Mouse (Mus musculus): ENCODE data around the gene Rsph6a. TPM values are rescaled to one million over a fixed set of nuclear protein-coding genes. Genes with fewer than 3 reads are reported as not detected.

Gene Rsph6a
- polyA plus RNA-seq, 1 experiment from 2014 or later: not detected

DNA sequence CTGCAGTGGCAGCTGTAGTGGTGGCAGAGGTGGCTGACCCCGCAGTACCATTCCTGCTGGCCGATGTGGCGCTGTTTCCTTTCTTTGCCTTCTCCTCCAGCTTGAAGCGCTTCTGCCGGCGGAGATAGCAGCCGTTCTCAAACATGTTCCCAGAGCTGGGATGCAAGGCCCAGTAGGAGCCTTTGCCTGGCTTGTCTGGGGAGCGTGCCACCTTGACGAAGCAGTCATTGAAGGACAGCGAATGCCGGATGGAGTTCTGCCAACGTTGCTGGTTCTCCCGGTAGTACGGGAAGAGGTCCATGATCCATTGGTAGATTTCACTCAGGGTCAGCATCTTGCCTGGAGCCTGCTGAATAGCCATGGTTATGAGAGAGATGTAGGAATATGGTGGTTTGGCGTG is 40.0 kb upstream of the Rsph6a start:
- H3K9me3 ChIP-seq (ENCODE audit: control insufficient read depth, low read length): no peaks in the 10 kb centered on the region
- H3K36me3 ChIP-seq (ENCODE audit: control insufficient read depth, insufficient read depth, low read length): no peaks in the 10 kb centered on the region
- H3K9ac ChIP-seq (ENCODE audit: low read length): 0 out of 2 replicates have a peak overlapping the region, but pooled peaks have one; percentile 3
- 66% methylated on average over 15 of the region's 15 CpGs for WGBS
- H3K4me1 ChIP-seq (replicated peaks; ENCODE audit: control insufficient read depth, insufficient read depth, low read length): peaks cover 10% of the 10 kb centered on the region
- no peaks in the 10 kb centered on the region for H3K27me3 ChIP-seq (replicated peaks; ENCODE audit: control insufficient read depth, insufficient read depth, low read length)
- no peak for DNase-seq (ENCODE audit: low spot score)
- no peak overlapping the region for H3K27ac ChIP-seq (ENCODE audit: low read depth)
- ATAC-seq (replicated peaks; ENCODE audit: low FRiP score, low TSS enrichment, low read depth): no peak
- no peak overlapping the region for H3K4me3 ChIP-seq (ENCODE audit: low read depth, low read length)
- no peak overlapping the region for H3K4me2 ChIP-seq (ENCODE audit: low read length)

DNA sequence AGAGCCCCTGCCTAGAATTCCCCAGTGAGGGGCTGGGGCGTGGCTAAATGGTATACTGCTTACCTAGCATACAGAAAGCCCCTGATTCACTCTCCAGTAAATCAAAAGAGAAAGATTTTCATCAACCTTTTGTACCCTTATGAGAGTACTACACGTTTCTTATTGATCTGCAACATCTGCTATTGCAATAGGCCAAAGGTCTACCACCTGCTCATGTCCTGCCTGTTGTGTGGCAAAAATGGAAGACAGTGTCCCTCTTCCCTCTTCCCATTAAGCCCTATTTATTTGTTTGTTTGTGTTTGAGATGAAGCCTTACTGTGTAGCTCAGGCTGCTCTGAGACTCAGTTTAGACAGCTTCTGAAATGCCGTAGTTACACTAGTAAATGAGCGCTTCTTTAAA is 38.4 kb upstream of the Rsph6a start:
- no peak for DNase-seq (ENCODE audit: low spot score)
- Histone ChIP-seq H3K4me1 (replicated peaks; ENCODE audit: control insufficient read depth, insufficient read depth, low read length) (peaks cover 10% of the 10 kb centered on the region), H3K27me3 (replicated peaks; ENCODE audit: control insufficient read depth, insufficient read depth, low read length) (peaks cover 10% of the 10 kb centered on the region; the same call in 1 of the 2 replicates), H3K9me3 (ENCODE audit: control insufficient read depth, low read length) (no peaks in the 10 kb centered on the region), H3K9ac (ENCODE audit: low read length) (no peak overlapping the region), H3K36me3 (ENCODE audit: control insufficient read depth, insufficient read depth, low read length) (no peaks in the 10 kb centered on the region), H3K27ac (ENCODE audit: low read depth) (no peak overlapping the region), H3K4me3 (ENCODE audit: low read depth, low read length) (no peak overlapping the region), H3K4me2 (ENCODE audit: low read length) (no peak overlapping the region)
- ATAC-seq (replicated peaks; ENCODE audit: low FRiP score, low TSS enrichment, low read depth): no peak
- WGBS: 89% methylated on average over 4 of the region's 4 CpGs

DNA sequence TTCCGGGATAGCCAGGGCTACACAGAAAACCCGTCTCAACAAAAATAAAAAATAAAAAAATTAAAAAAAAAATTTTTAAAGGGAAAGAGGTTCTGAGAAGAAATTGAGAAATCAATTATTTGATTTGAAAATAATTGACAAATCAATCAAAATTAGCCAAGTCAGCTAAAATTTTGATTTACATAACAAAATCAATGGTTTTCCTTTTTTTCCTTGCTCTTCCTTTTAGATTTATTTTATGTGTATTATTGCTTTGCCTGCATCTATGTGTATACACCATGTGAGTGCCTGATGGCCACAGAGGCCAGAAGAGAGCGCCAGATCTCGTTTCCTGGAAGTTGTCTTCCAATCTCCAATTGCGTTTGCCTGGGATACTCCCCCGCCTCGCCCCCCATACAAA is 36.6 kb upstream of the Rsph6a start:
- no peak for DNase-seq (ENCODE audit: low spot score)
- WGBS: 86% methylated on average over 7 of the region's 7 CpGs
- H3K4me2 ChIP-seq (ENCODE audit: low read length): no peak overlapping the region
- no peak for ATAC-seq (replicated peaks; ENCODE audit: low FRiP score, low TSS enrichment, low read depth)
- H3K36me3 ChIP-seq (ENCODE audit: control insufficient read depth, insufficient read depth, low read length): no peaks in the 10 kb centered on the region
- H3K9me3 ChIP-seq (ENCODE audit: control insufficient read depth, low read length): no peaks in the 10 kb centered on the region
- H3K4me1 ChIP-seq (replicated peaks; ENCODE audit: control insufficient read depth, insufficient read depth, low read length): no peaks in the 10 kb centered on the region
- H3K27ac ChIP-seq (ENCODE audit: low read depth): no peak overlapping the region
- no peak overlapping the region for H3K9ac ChIP-seq (ENCODE audit: low read length)
- H3K27me3 ChIP-seq (replicated peaks; ENCODE audit: control insufficient read depth, insufficient read depth, low read length): peaks cover 26% of the 10 kb centered on the region
- H3K4me3 ChIP-seq (ENCODE audit: low read depth, low read length): no peak overlapping the region

DNA sequence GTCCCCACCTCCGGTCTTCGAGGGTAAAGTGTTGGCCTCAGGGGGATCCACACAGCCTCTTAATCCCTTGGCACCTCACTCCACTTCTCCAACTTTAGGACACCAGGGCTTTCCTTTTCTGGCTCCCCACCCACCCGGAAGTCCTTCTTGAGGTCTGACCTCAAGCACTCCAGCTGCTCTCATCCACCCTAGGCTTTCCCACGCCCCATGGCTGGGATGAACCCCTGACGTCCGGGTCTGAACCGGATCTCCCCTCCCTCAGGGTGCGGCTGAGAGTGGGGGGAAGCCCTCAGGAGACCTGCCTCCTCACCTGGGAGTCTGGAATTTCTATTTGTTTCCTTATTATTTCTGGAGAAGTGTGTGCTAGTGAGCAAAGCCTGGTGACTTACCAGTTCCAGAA is 33.4 kb upstream of the Rsph6a start:
- Histone ChIP-seq H3K36me3 (ENCODE audit: control insufficient read depth, insufficient read depth, low read length) (no peaks in the 10 kb centered on the region), H3K27ac (ENCODE audit: low read depth) (no peak overlapping the region), H3K4me1 (replicated peaks; ENCODE audit: control insufficient read depth, insufficient read depth, low read length) (peaks cover 10% of the 10 kb centered on the region; the same call in 1 of the 2 replicates), H3K9me3 (ENCODE audit: control insufficient read depth, low read length) (no peaks in the 10 kb centered on the region), H3K27me3 (replicated peaks; ENCODE audit: control insufficient read depth, insufficient read depth, low read length) (peaks cover 34% of the 10 kb centered on the region), H3K4me3 (ENCODE audit: low read depth, low read length) (0 out of 2 replicates have a peak overlapping the region, but pooled peaks have one; percentile 6), H3K9ac (ENCODE audit: low read length) (no peak overlapping the region), H3K4me2 (ENCODE audit: low read length) (peak overlapping the region; percentile 30)
- ATAC-seq (replicated peaks; ENCODE audit: low FRiP score, low TSS enrichment, low read depth) (no peak), DNase-seq (ENCODE audit: low spot score) (no peak)
- 17% methylated on average over 8 of the region's 8 CpGs for WGBS

DNA sequence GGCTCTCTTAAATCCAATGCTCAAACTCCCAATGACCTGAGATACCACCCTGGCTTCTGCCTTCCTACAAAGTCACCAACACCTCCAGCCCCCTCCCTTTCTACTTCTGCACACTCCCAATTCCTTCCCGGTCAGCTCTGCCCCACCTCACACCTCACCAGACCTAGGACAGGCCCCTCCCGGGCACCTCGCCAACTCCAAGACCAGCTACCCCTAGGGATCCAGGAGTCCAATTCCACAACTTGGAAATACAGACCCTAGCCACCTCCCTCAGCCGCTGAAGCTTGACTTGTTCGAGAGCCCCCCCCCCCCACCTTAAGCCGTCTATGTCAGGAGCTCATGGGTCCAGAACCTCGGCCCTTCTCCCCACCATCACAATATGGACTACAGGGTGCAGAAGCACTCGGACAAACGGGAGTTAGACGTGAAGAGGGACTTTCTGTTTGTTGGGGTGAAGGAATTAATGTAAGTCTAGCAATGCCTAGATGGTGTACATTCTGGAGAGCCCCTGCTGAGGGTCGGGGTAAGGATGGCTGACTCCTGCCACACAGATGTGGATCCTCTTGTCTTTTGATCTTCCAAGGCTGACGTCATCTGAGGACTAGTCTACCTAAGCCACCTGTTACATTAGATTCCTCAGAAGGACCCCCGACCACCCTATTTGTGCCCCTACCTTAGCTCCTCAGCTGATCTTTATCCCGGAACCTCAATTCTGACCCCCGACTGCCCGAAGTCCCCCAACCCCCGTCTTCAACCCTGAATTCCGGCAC is 32.1 kb upstream of the Rsph6a start:
- Histone ChIP-seq H3K27me3 (replicated peaks; ENCODE audit: control insufficient read depth, insufficient read depth, low read length) (peaks cover 34% of the 10 kb centered on the region), H3K9ac (ENCODE audit: low read length) (no peak overlapping the region), H3K4me1 (replicated peaks; ENCODE audit: control insufficient read depth, insufficient read depth, low read length) (peaks cover 11% of the 10 kb centered on the region; the same call in 1 of the 2 replicates), H3K36me3 (ENCODE audit: control insufficient read depth, insufficient read depth, low read length) (no peaks in the 10 kb centered on the region), H3K9me3 (ENCODE audit: control insufficient read depth, low read length) (no peaks in the 10 kb centered on the region), H3K4me3 (ENCODE audit: low read depth, low read length) (peak overlapping the region; percentile 91), H3K4me2 (ENCODE audit: low read length) (peak overlapping the region; percentile 30), H3K27ac (ENCODE audit: low read depth) (no peak overlapping the region)
- DNase-seq (ENCODE audit: low spot score): no peak
- 48% methylated on average over 18 of the region's 18 CpGs for WGBS
- ATAC-seq (replicated peaks; ENCODE audit: low FRiP score, low TSS enrichment, low read depth): no peak

DNA sequence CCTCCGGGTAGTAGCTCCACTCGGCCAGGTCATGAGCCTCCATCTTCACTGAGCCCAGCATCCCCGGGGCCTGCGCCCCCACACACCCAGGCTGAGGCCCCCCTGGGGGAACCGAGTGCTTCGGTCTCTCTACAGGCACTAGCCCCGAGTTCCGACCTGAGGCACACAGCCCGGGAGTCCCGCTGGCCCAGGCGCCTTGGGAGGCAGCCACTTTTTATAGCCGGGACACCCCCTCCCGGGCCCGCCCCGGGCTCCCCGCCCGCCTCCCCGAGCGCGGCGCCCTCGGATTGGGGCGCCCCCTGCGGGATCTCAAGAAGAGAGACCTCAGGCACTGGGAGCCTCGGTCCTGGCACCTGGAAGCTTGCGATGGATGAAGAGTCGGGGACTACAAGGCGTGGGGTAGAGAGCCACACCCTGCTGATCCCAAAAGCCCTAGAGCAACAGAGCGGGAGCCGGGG is 31.1 kb upstream of the Rsph6a start, which contains the start of gene Foxa3:
Gene Foxa3, minus strand, starts transcription at position 182 of the 458 bp plus-strand sequence.
- 2% methylated on average over 30 of the region's 30 CpGs for WGBS
- DNase-seq (ENCODE audit: low spot score) (peak; percentile 74), ATAC-seq (replicated peaks; ENCODE audit: low FRiP score, low TSS enrichment, low read depth) (peak; percentile 63)
- Histone ChIP-seq H3K9me3 (ENCODE audit: control insufficient read depth, low read length) (no peaks in the 10 kb centered on the region), H3K4me2 (ENCODE audit: low read length) (peak within 1 kb of the TSS; percentile 67), H3K9ac (ENCODE audit: low read length) (peak within 1 kb of the TSS; percentile 89), H3K27me3 (replicated peaks; ENCODE audit: control insufficient read depth, insufficient read depth, low read length) (peaks cover 34% of the 10 kb centered on the region), H3K27ac (ENCODE audit: low read depth) (0 out of 2 replicates have a peak within 1 kb of the TSS, but pooled peaks have one; percentile 9), H3K4me3 (ENCODE audit: low read depth, low read length) (peak within 1 kb of the TSS; percentile 91), H3K4me1 (replicated peaks; ENCODE audit: control insufficient read depth, insufficient read depth, low read length) (peaks cover 11% of the 10 kb centered on the region; the same call in 1 of the 2 replicates), H3K36me3 (ENCODE audit: control insufficient read depth, insufficient read depth, low read length) (peaks cover 2% of the 10 kb centered on the region; the same call in 1 of the 2 replicates)

DNA sequence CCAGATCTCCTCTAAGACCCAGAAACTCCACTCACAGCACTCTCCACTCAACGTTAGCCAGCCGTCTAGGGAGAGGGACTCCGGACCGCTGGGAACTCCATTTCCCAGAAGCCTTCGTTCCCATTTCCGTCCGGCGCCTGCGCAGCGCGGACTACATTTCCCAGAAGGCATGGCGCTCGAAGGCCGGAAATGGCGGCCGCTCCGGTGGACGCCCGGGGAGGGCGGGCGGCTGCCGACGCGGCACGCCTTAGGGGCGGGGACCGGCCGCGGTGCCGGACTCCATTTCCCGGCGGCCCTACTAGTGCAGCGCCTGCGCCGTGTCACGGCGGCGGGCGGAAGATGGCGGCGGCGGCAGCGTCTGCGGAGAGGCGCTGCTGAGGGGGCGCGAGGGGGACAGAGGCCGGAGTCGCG is 30.4 kb upstream of the Rsph6a start, which contains the start of gene Sympk:
Gene Sympk, plus strand, starts transcription at position 282 of the 411 bp plus-strand sequence.
- peaks cover 34% of the 10 kb centered on the region for H3K27me3 ChIP-seq (replicated peaks; ENCODE audit: control insufficient read depth, insufficient read depth, low read length)
- H3K4me3 ChIP-seq (ENCODE audit: low read depth, low read length): peak within 1 kb of the TSS; percentile 91
- peak; percentile 91 for ATAC-seq (replicated peaks; ENCODE audit: low FRiP score, low TSS enrichment, low read depth)
- under 1% methylated on average over 50 of the region's 50 CpGs for WGBS
- peaks cover 9% of the 10 kb centered on the region for H3K36me3 ChIP-seq (ENCODE audit: control insufficient read depth, insufficient read depth, low read length)
- H3K27ac ChIP-seq (ENCODE audit: low read depth): 0 out of 2 replicates have a peak within 1 kb of the TSS, but pooled peaks have one; percentile 9
- H3K9ac ChIP-seq (ENCODE audit: low read length): peak within 1 kb of the TSS; percentile 89
- no peaks in the 10 kb centered on the region for H3K9me3 ChIP-seq (ENCODE audit: control insufficient read depth, low read length)
- peaks cover 11% of the 10 kb centered on the region; the same call in 1 of the 2 replicates for H3K4me1 ChIP-seq (replicated peaks; ENCODE audit: control insufficient read depth, insufficient read depth, low read length)
- DNase-seq (ENCODE audit: low spot score): peak; percentile 89
- H3K4me2 ChIP-seq (ENCODE audit: low read length): peak within 1 kb of the TSS; percentile 67

DNA sequence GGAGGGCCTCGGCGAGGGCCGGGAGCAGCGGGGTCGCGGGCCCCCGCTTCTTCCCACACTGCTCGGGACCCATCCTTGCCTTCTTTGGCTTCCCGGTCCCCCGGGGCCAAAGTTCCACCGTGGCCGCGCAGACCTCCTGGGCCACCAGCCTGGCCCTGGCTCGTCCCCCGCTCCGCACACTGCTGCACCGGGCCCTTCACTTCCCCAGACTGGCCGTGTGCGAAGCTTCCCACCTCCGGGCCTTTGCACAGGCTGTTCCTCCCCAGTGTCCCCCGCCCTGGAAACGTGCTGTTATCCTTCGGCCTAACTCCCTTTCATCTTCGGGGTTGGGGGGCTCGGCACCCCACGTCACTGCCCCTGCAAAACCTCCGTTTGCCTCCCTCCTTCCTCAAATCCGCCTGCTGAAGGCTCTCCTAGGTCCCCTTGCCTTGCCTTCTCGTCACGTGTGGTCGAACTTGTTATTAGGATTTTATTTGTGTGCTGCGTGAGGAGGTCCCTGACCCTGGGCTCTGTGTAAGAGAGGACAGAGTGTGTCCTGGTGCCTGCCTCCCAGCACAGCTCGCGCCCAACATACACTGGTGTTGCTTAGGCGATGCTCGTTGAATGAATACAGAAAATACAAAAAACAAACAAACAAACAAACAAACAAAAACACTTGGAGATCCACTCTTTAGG is 29.8 kb upstream of the Rsph6a start:
- peak; percentile 59 for ATAC-seq (replicated peaks; ENCODE audit: low FRiP score, low TSS enrichment, low read depth)
- WGBS: 2% methylated on average over 34 of the region's 36 CpGs
- peak; percentile 71 for DNase-seq (ENCODE audit: low spot score)

More for the DNA sequence above, 29.8 kb upstream of the Rsph6a start:
- Histone ChIP-seq H3K27me3 (replicated peaks; ENCODE audit: control insufficient read depth, insufficient read depth, low read length) (peaks cover 34% of the 10 kb centered on the region), H3K27ac (ENCODE audit: low read depth) (0 out of 2 replicates have a peak overlapping the region, but pooled peaks have one; percentile 9), H3K36me3 (ENCODE audit: control insufficient read depth, insufficient read depth, low read length) (peaks cover 15% of the 10 kb centered on the region), H3K9ac (ENCODE audit: low read length) (peak overlapping the region; percentile 89), H3K4me2 (ENCODE audit: low read length) (peak overlapping the region; percentile 67), H3K4me1 (replicated peaks; ENCODE audit: control insufficient read depth, insufficient read depth, low read length) (peaks cover 11% of the 10 kb centered on the region; the same call in 1 of the 2 replicates), H3K9me3 (ENCODE audit: control insufficient read depth, low read length) (no peaks in the 10 kb centered on the region), H3K4me3 (ENCODE audit: low read depth, low read length) (peak overlapping the region; percentile 91)

Measured in intestine, embryonic 14.5 days (tissue).